In genomic region chr5:148973019-148973668, GRCm38 (mm10) we compare ENCODE assay signal across 13 mouse cellular contexts. TPM values are rescaled to one million over a fixed set of nuclear protein-coding genes. Genes with fewer than 3 reads are reported as not detected.
DNase-seq lines count a peak whose midpoint lies in the region; ATAC-seq and TF ChIP-seq lines count a peak whose summit lies in the region.
"Had no signal": no experiment of that assay in that cellular context is flagged by ENCODE, and none has a peak within 500 bp of the region (broad histone marks: within the 10 kb centered on the region; RNA-seq: fewer than 3 reads in every experiment).

No protein-coding gene starts in this region.

- H3K4me2 ChIP-seq in liver, postnatal 0 days (ENCODE audit: low read depth, low read length), result no peak overlapping the region
- no peak overlapping the region for H3K4me2 ChIP-seq in liver, embryonic 12.5 days
- H3K4me2 ChIP-seq in hindbrain, embryonic 14.5 days (replicated peaks), result no peak overlapping the region
- no peak overlapping the region for H3K4me2 ChIP-seq in neural tube, embryonic 15.5 days
- H3K4me2 ChIP-seq: stomach, embryonic 15.5 days had no signal

- WGBS in liver, postnatal 0 days (ENCODE audit: insufficient replicate concordance), result 31% methylated on average over 6 of the region's 6 CpGs
- 24% methylated on average over 6 of the region's 6 CpGs for WGBS in liver, embryonic 12.5 days (ENCODE audit: insufficient replicate concordance)
- 4% methylated on average over 6 of the region's 6 CpGs for WGBS in hindbrain, embryonic 14.5 days
- 9% methylated on average over 6 of the region's 6 CpGs for WGBS in neural tube, embryonic 15.5 days

- no peak overlapping the region for H3K27ac ChIP-seq in liver, postnatal 0 days (ENCODE audit: low read depth)
- H3K27ac ChIP-seq in liver, embryonic 12.5 days, result no peak overlapping the region
- H3K27ac ChIP-seq in hindbrain, embryonic 14.5 days, result no peak overlapping the region
- no peak overlapping the region for H3K27ac ChIP-seq in neural tube, embryonic 15.5 days (replicated peaks)
- H3K27ac ChIP-seq: stomach, embryonic 15.5 days had no signal

- no peaks in the 10 kb centered on the region for H3K9me3 ChIP-seq in liver, postnatal 0 days (ENCODE audit: low read length)
- no peaks in the 10 kb centered on the region for H3K9me3 ChIP-seq in liver, embryonic 12.5 days (replicated peaks)
- no peaks in the 10 kb centered on the region for H3K9me3 ChIP-seq in hindbrain, embryonic 14.5 days (ENCODE audit: control insufficient read depth, low read length)
- no peaks in the 10 kb centered on the region for H3K9me3 ChIP-seq in neural tube, embryonic 15.5 days (replicated peaks)
- H3K9me3 ChIP-seq: stomach, embryonic 15.5 days had no signal

- intact Hi-C loops in heart, postnatal 10 days (cut with DNase I), result no loop called here

- no peak for TF ChIP-seq CTCF in liver, postnatal 0 days (IDR thresholded peaks at IDR 0.05; ENCODE audit: low read depth)

- ATAC-seq in liver, postnatal 0 days, result 0 out of 2 replicates have a peak, but pooled peaks have one; percentile 22
- no peak for ATAC-seq in liver, embryonic 12.5 days
- peak; percentile 51; the same call in 1 of the 2 replicates for ATAC-seq in hindbrain, embryonic 14.5 days (ENCODE audit: low FRiP score)
- ATAC-seq in neural tube, embryonic 15.5 days (ENCODE audit: low FRiP score), result 0 out of 2 replicates have a peak, but pooled peaks have one; percentile 26
- no peak for ATAC-seq in erythroblast, adult 5-6 weeks (replicated peaks; ENCODE audit: low FRiP score, poor library complexity, severe bottlenecking)
- ATAC-seq: activated CD4-positive, CD25-positive, alpha-beta regulatory T cell, adult 4 months had no signal

- H3K27me3 ChIP-seq in liver, postnatal 0 days (ENCODE audit: insufficient read depth, low read length), result no peaks in the 10 kb centered on the region
- H3K27me3 ChIP-seq in liver, embryonic 12.5 days (replicated peaks), result no peaks in the 10 kb centered on the region
- H3K27me3 ChIP-seq in hindbrain, embryonic 14.5 days (ENCODE audit: control insufficient read depth, insufficient read depth, low read length), result no peaks in the 10 kb centered on the region
- no peaks in the 10 kb centered on the region for H3K27me3 ChIP-seq in neural tube, embryonic 15.5 days (replicated peaks)
- H3K27me3 ChIP-seq: stomach, embryonic 15.5 days had no signal

- no peak overlapping the region for H3K9ac ChIP-seq in liver, postnatal 0 days (replicated peaks)
- H3K9ac ChIP-seq in liver, embryonic 12.5 days, result no peak overlapping the region
- no peak overlapping the region for H3K9ac ChIP-seq in hindbrain, embryonic 14.5 days
- H3K9ac ChIP-seq in neural tube, embryonic 15.5 days (replicated peaks), result no peak overlapping the region
- H3K9ac ChIP-seq: stomach, embryonic 15.5 days had no signal

- DNase-seq in liver, postnatal 0 days, result no peak
- DNase-seq in adrenal gland, postnatal 25 days, result peak; percentile 76
- no peak for DNase-seq in hindbrain, embryonic 14.5 days (ENCODE audit: low spot score)
- DNase-seq in heart, postnatal 10 days, result no peak
- DNase-seq: gastrocnemius, postnatal 14 days; kidney, adult 11 months; lung, postnatal 14 days had no signal

- no peak overlapping the region for H3K4me3 ChIP-seq in liver, postnatal 0 days (ENCODE audit: low read depth, low read length)
- H3K4me3 ChIP-seq in liver, embryonic 12.5 days, result no peak overlapping the region
- H3K4me3 ChIP-seq in hindbrain, embryonic 14.5 days (replicated peaks; ENCODE audit: low read length), result no peak overlapping the region
- no peak overlapping the region for H3K4me3 ChIP-seq in neural tube, embryonic 15.5 days (replicated peaks)
- H3K4me3 ChIP-seq: stomach, embryonic 15.5 days had no signal

- no peaks in the 10 kb centered on the region for H3K36me3 ChIP-seq in liver, postnatal 0 days (replicated peaks; ENCODE audit: insufficient read depth, low read length)
- no peaks in the 10 kb centered on the region for H3K36me3 ChIP-seq in liver, embryonic 12.5 days
- H3K36me3 ChIP-seq in hindbrain, embryonic 14.5 days (replicated peaks; ENCODE audit: control insufficient read depth, insufficient read depth), result no peaks in the 10 kb centered on the region
- no peaks in the 10 kb centered on the region for H3K36me3 ChIP-seq in neural tube, embryonic 15.5 days
- H3K36me3 ChIP-seq: stomach, embryonic 15.5 days had no signal

- no peak for TF ChIP-seq EP300 in liver, postnatal 0 days (IDR thresholded peaks at IDR 0.05; ENCODE audit: low read depth)

- H3K4me1 ChIP-seq in liver, postnatal 0 days (ENCODE audit: insufficient read depth), result peaks cover 28% of the 10 kb centered on the region
- H3K4me1 ChIP-seq in liver, embryonic 12.5 days, result peaks cover 58% of the 10 kb centered on the region
- no peaks in the 10 kb centered on the region; the same call in 1 of the 2 replicates for H3K4me1 ChIP-seq in hindbrain, embryonic 14.5 days (replicated peaks; ENCODE audit: control insufficient read depth, insufficient read depth, low read length)
- peaks cover 20% of the 10 kb centered on the region for H3K4me1 ChIP-seq in neural tube, embryonic 15.5 days

RNA-seq across cellular contexts. Expression of gene Gm42791, which starts 21.8 kb away (rescaled TPM):
- polyA plus RNA-seq in liver, postnatal 0 days (2015; fragmentation: Nextera tagmentation; extraction: Ambion mirVana), result 0.42 TPM in 1 of 2 replicates, not detected in the other
- polyA plus RNA-seq in liver, embryonic 12.5 days (2016; fragmentation: Nextera tagmentation; extraction: Ambion mirVana), result 0.51 and 1.7 TPM in 2 replicates
- total RNA-seq in adrenal gland, postnatal 25 days (2021), result 6.7 and 7.4 TPM in 2 replicates
- 0.33 and 2.6 TPM in 2 replicates for polyA plus RNA-seq in hindbrain, embryonic 14.5 days (2014; fragmentation: Nextera tagmentation; extraction: Ambion mirVana)
- polyA plus RNA-seq in neural tube, embryonic 15.5 days (2015; fragmentation: Nextera tagmentation; extraction: Ambion mirVana), result 3.4 and 5.4 TPM in 2 replicates
- 1 to 10 TPM; 4.1 to 6.0 TPM for total RNA-seq in heart, postnatal 10 days (2021)
- 1.9 TPM in 1 of 2 replicates, not detected in the other for total RNA-seq in erythroblast, adult 5-6 weeks (2015; ENCODE audit: low replicate concordance)
- total RNA-seq in erythroblast, adult 5-6 weeks (2017; ENCODE audit: low replicate concordance), result 14.2 TPM in 1 of 2 replicates, not detected in the other
- total RNA-seq: common myeloid progenitor, adult 5-6 weeks had no signal
- polyA plus RNA-seq: activated CD4-positive, CD25-positive, alpha-beta regulatory T cell, adult 4 months had no signal

RNA-seq across cellular contexts. Expression of gene Katnal1, which starts 44.0 kb away (rescaled TPM):
- polyA plus RNA-seq in liver, postnatal 0 days (2015; fragmentation: Nextera tagmentation; extraction: Ambion mirVana), result 4.3 and 4.8 TPM in 2 replicates
- polyA plus RNA-seq in liver, embryonic 12.5 days (2016; fragmentation: Nextera tagmentation; extraction: Ambion mirVana), result 18.3 and 18.9 TPM in 2 replicates
- total RNA-seq in adrenal gland, postnatal 25 days (2021), result 7.4 and 8.1 TPM in 2 replicates
- 38.0 and 40.9 TPM in 2 replicates for polyA plus RNA-seq in hindbrain, embryonic 14.5 days (2014; fragmentation: Nextera tagmentation; extraction: Ambion mirVana)
- 33.0 and 35.1 TPM in 2 replicates for polyA plus RNA-seq in neural tube, embryonic 15.5 days (2015; fragmentation: Nextera tagmentation; extraction: Ambion mirVana)
- total RNA-seq in heart, postnatal 10 days (2021), result 1 to 10 TPM; 5.9 to 9.4 TPM
- total RNA-seq in erythroblast, adult 5-6 weeks (2015; ENCODE audit: low replicate concordance), result 4.0 and 4.6 TPM in 2 replicates
- total RNA-seq in erythroblast, adult 5-6 weeks (2017; ENCODE audit: low replicate concordance), result 9.1 and 10.4 TPM in 2 replicates

Comparison
In these comparisons a context has a peak if more than half of its experiments do, and no peak if none do; other contexts are left out.
1. ATAC-seq: peak in liver, postnatal 0 days (single experiment), hindbrain, embryonic 14.5 days (single experiment) and neural tube, embryonic 15.5 days (single experiment); none in liver, embryonic 12.5 days (single experiment) and erythroblast, adult 5-6 weeks (single experiment).